Mouse (Mus musculus) limb, embryonic 11.5 days (tissue): ENCODE data around the gene Slc22a13. TPM values are rescaled to one million over a fixed set of nuclear protein-coding genes. Genes with fewer than 3 reads are reported as not detected.
A peak's percentile ranks its signal among the peaks of the same experiment; 100 is the strongest.

Source experiments
- ATAC-seq: fragments of 200-750 bp; cut with Nextera tagmentation; 2 replicates; pipeline ENCODE4 v1.8.0; 2017; ENCODE audit warnings: low read depth; ENCODE audit not compliant: insufficient number of reproducible peaks, low FRiP score, low TSS enrichment
- DNase-seq: peaks from one replicate; pipeline ENCODE4 v3.0.0-alpha.2; 2015; ENCODE audit warnings: low spot score
- H3K27ac ChIP-seq: fragments of 300-500 bp; sonication (generic); replicated peaks from 2 replicates; pipeline ENCODE4 v1.5.1; 2014; ENCODE audit warnings: low read depth, mild to moderate bottlenecking, low read length
- H3K27me3 ChIP-seq: fragments of 300-500 bp; sonication (generic); 2 replicates; pipeline ENCODE4 v1.6.1; 2014; ENCODE audit warnings: mild to moderate bottlenecking, low read length, mixed read lengths; ENCODE audit not compliant: control insufficient read depth, insufficient read depth
- H3K36me3 ChIP-seq: fragments of 300-500 bp; sonication (generic); 2 replicates; pipeline ENCODE4 v1.6.1; 2014; ENCODE audit warnings: mild to moderate bottlenecking, low read length, moderate library complexity, mixed read lengths; ENCODE audit not compliant: control insufficient read depth, insufficient read depth
- H3K4me1 ChIP-seq: fragments of 300-500 bp; sonication (generic); 2 replicates; pipeline ENCODE4 v1.6.1; 2014; ENCODE audit warnings: low read length, mixed read lengths; ENCODE audit not compliant: control insufficient read depth, insufficient read depth
- H3K4me2 ChIP-seq: fragments of 300-500 bp; sonication (generic); 2 replicates; pipeline ENCODE4 v1.6.1; 2014; ENCODE audit warnings: low read depth, mild to moderate bottlenecking, moderate library complexity; ENCODE audit not compliant: severe bottlenecking
- H3K4me3 ChIP-seq: fragments of 300-500 bp; sonication (generic); 2 replicates; pipeline ENCODE4 v1.5.1; 2014; ENCODE audit warnings: low read depth, low read length
- H3K9ac ChIP-seq: fragments of 300-500 bp; sonication (generic); 2 replicates; pipeline ENCODE4 v1.6.1; 2014; ENCODE audit warnings: mild to moderate bottlenecking, low read length
- H3K9me3 ChIP-seq: fragments of 300-500 bp; sonication (generic); 2 replicates; pipeline ENCODE4 v1.6.1; 2016; ENCODE audit warnings: low read length; ENCODE audit not compliant: control insufficient read depth
- WGBS: fragments of 180-500 bp; shearing (Covaris S2); extraction: QIAGEN DNeasy Blood & Tissue Kit; methylation state at CpG from one replicate; pipeline ENCODE4 v1.1.7; 2014; 5-methylcytosine and 5-hydroxymethylcytosine counted together
- polyA plus RNA-seq: library from polyadenylated mRNA; unstranded; fragments of >200 nt; fragmentation: Nextera tagmentation; extraction: Ambion mirVana; gene quantifications from 2 replicates; pipeline ENCODE4 v1.2.1, GENCODE M21; 2014

The Slc22a13 gene
- polyA plus RNA-seq, 1 experiment from 2014 or later = not detected

DNA sequence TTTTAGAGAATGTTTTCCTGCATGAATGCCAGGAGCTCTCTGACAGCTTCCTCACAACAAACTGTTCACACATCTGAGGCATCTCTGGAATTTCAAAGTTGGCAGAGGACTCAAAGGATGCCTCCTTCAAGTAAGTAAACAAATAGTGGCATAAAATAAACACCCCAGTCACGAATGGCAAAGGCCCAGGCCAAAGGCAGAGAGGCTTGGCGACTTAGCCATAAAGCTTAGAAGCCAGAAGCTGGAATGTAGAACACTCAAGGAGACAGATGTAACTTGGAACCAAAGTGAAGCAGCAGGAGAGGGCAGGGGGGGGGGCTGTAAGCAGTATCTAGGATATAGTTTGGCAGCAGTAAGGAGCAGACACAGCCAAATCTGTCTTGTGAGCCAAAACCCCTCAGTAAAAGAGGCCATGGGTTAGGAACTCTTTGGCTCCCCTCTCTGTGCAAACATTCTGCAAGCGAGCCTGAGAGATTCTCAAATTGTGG lies 27.6 kb downstream of the Slc22a13 start:
- DNase-seq (no peak), ATAC-seq (no peak)
- H3K27me3 ChIP-seq = no peaks in the 10 kb centered on the region
- H3K36me3 ChIP-seq = no peaks in the 10 kb centered on the region
- WGBS = 22% methylated on average over 3 of the region's 3 CpGs
- H3K4me1 ChIP-seq = no peaks in the 10 kb centered on the region
- H3K4me3 ChIP-seq = no peak overlapping the region
- no peaks in the 10 kb centered on the region for H3K9me3 ChIP-seq
- H3K27ac ChIP-seq = no peak overlapping the region
- H3K9ac ChIP-seq = no peak overlapping the region
- no peak overlapping the region for H3K4me2 ChIP-seq

DNA sequence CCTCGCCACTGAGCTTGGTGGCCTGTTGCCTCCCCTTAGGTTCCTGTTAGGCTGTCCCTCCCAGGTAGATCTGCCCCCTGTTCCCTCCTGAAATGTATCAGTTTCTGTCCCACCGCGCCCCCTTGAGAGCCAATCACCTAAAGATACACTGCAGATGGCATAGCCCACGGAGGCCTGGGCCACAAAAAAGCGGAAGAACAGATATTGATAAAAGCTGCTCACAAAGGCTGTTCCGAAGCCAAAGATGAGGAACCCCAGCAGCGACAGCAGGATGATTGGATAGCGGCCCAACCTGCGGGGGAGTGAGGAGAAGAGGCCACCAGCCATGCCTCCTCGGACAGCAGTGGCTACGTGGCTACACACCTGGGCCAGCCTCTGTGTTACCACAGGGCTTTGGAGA lies 29.6 kb downstream of the Slc22a13 start:
- no peaks in the 10 kb centered on the region for H3K4me1 ChIP-seq
- H3K4me2 ChIP-seq = no peak overlapping the region
- H3K9ac ChIP-seq = no peak overlapping the region
- ATAC-seq (no peak), DNase-seq (no peak)
- no peak overlapping the region for H3K4me3 ChIP-seq
- H3K9me3 ChIP-seq = no peaks in the 10 kb centered on the region
- H3K36me3 ChIP-seq = no peaks in the 10 kb centered on the region
- no peak overlapping the region for H3K27ac ChIP-seq
- 91% methylated on average over 11 of the region's 11 CpGs for WGBS
- no peaks in the 10 kb centered on the region for H3K27me3 ChIP-seq

DNA sequence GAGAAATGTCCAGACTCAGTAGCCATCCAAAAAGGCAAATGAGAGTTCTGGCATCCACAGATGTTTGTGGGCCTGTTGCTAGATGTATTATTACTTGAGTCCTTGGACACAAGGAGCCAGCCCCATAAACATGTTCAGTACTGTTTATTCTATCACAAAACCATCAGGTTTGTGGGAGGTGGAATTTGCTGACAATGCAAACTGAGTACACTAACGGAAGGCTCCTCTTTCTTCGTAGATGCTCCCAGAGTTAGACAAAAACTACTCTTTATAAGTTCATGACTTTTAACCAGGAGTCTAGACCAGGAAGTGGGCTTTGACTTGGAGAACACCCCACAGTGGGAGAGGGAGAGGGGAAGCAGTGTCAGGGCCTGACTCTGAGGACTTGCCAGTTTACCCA lies 41.3 kb downstream of the Slc22a13 start:
- ATAC-seq (no peak), DNase-seq (no peak)
- no peaks in the 10 kb centered on the region for H3K36me3 ChIP-seq
- H3K9ac ChIP-seq = no peak overlapping the region
- H3K27me3 ChIP-seq = no peaks in the 10 kb centered on the region
- H3K9me3 ChIP-seq = no peaks in the 10 kb centered on the region
- 97% methylated on average over 2 of the region's 2 CpGs for WGBS
- H3K4me3 ChIP-seq = no peak overlapping the region
- no peak overlapping the region for H3K4me2 ChIP-seq
- no peak overlapping the region for H3K27ac ChIP-seq
- no peaks in the 10 kb centered on the region for H3K4me1 ChIP-seq

- Histone ChIP-seq H3K4me2 (no peak overlapping the region), H3K4me3 (no peak overlapping the region), H3K9ac (no peak overlapping the region), H3K27me3 (no peaks in the 10 kb centered on the region), H3K4me1 (no peaks in the 10 kb centered on the region), H3K27ac (no peak overlapping the region), H3K9me3 (no peaks in the 10 kb centered on the region), H3K36me3 (no peaks in the 10 kb centered on the region)
- no peak for ATAC-seq
- DNase-seq = no peak
- WGBS = 91% methylated on average over 6 of the region's 6 CpGs
Measured at GRCm38 (mm10) chr9:119165548-119165947, 43.4 kb downstream of the Slc22a13 start.

- H3K27me3 ChIP-seq = no peaks in the 10 kb centered on the region
- H3K9ac ChIP-seq = no peak overlapping the region
- ATAC-seq (no peak), DNase-seq (no peak)
- 83% methylated on average over 7 of the region's 7 CpGs for WGBS
- no peak overlapping the region for H3K4me2 ChIP-seq
- no peaks in the 10 kb centered on the region for H3K36me3 ChIP-seq
- no peaks in the 10 kb centered on the region for H3K9me3 ChIP-seq
- H3K4me3 ChIP-seq = no peak overlapping the region
- H3K27ac ChIP-seq = no peak overlapping the region
- no peaks in the 10 kb centered on the region for H3K4me1 ChIP-seq
Measured at GRCm38 (mm10) chr9:119164743-119165142, 44.2 kb downstream of the Slc22a13 start.

GRCm38 (mm10) chr9:119160689-119161088 lies 48.2 kb downstream of the Slc22a13 start:
- WGBS = 88% methylated on average over 3 of the region's 3 CpGs
- no peak overlapping the region for H3K4me2 ChIP-seq

GRCm38 (mm10) chr9:119158861-119159260 lies 50.0 kb downstream of the Slc22a13 start, which contains the start of gene Gm47289:
Gene Gm47289 (plus strand): TSS chr9:119159161.
- H3K4me1 ChIP-seq = no peaks in the 10 kb centered on the region
- no peak within 1 kb of the TSS for H3K4me3 ChIP-seq
- ATAC-seq (no peak), DNase-seq (no peak)
- H3K27me3 ChIP-seq = 0 out of 2 replicates have a peak, but pooled peaks cover 6% of the 10 kb centered on the region
- H3K27ac ChIP-seq = no peak within 1 kb of the TSS
- H3K9ac ChIP-seq = no peak within 1 kb of the TSS
- no peaks in the 10 kb centered on the region for H3K9me3 ChIP-seq
- WGBS = 55% methylated on average over 4 of the region's 4 CpGs
- H3K4me2 ChIP-seq = no peak within 1 kb of the TSS
- H3K36me3 ChIP-seq = no peaks in the 10 kb centered on the region

More at GRCm38 (mm10) chr9:119160689-119161088, 48.2 kb downstream of the Slc22a13 start:
- Histone ChIP-seq H3K9me3 (no peaks in the 10 kb centered on the region), H3K9ac (no peak overlapping the region), H3K4me3 (no peak overlapping the region), H3K27ac (no peak overlapping the region), H3K4me1 (no peaks in the 10 kb centered on the region), H3K27me3 (0 out of 2 replicates have a peak, but pooled peaks cover 4% of the 10 kb centered on the region), H3K36me3 (no peaks in the 10 kb centered on the region)
- ATAC-seq = no peak
- no peak for DNase-seq

- peak within 1 kb of the TSS; percentile 61 for H3K4me2 ChIP-seq
- 0 out of 2 replicates have a peak, but pooled peaks cover 6% of the 10 kb centered on the region for H3K27me3 ChIP-seq
- H3K9ac ChIP-seq = no peak within 1 kb of the TSS
- H3K36me3 ChIP-seq = no peaks in the 10 kb centered on the region
- H3K4me3 ChIP-seq = peak within 1 kb of the TSS; percentile 41
- no peaks in the 10 kb centered on the region for H3K4me1 ChIP-seq
- H3K27ac ChIP-seq = no peak within 1 kb of the TSS
- WGBS = 1% methylated on average over 65 of the region's 65 CpGs
- DNase-seq (peak; percentile 87), ATAC-seq (peak; percentile 73)
- H3K9me3 ChIP-seq = no peaks in the 10 kb centered on the region
Measured at GRCm38 (mm10) chr9:119156278-119157201, 52.4 kb downstream of the Slc22a13 start, which contains the start of gene Acaa1b. Gene Acaa1b (minus strand): TSS chr9:119157093.
